Mouse (Mus musculus) cerebellum, postnatal 10 days (tissue): ENCODE measurements at regions not wholly inside any gene's neighbourhood (a gene's known extent, or its start where the extent isn't known, plus 50 kb on each side); places are given as distances from the start of the nearest gene placed in this dataset.
A peak's percentile ranks its signal among the peaks of the same experiment; 100 is the strongest.

Experiments used
- DNase-seq, 2 experiments: peaks; one replicate each; pipeline ENCODE4 v3.0.0; 2021; ENCODE audit warnings: mixed read lengths in 2 of 2

- no peak for DNase-seq
Observed at GRCm38 (mm10) chr6:100141225-100141624, 146.1 kb downstream of the Rybp start.

- no peak for DNase-seq
Observed at GRCm38 (mm10) chr6:100140581-100141114, 146.6 kb downstream of the Rybp start.

GRCm38 (mm10) chr6:100139809-100140208 is 147.5 kb downstream of the Rybp start:
- DNase-seq: no peak

GRCm38 (mm10) chr6:100138659-100139058 is 148.6 kb downstream of the Rybp start:
- DNase-seq: no peak

GRCm38 (mm10) chr6:100135177-100135576 is 152.1 kb downstream of the Rybp start:
- no peak for DNase-seq

GRCm38 (mm10) chr6:100133970-100134369 is 153.3 kb downstream of the Rybp start:
- peak; percentile 52 to 62 for DNase-seq

GRCm38 (mm10) chr6:100132916-100133600 is 154.2 kb downstream of the Rybp start:
- DNase-seq: no peak

GRCm38 (mm10) chr6:100127221-100128143 is 159.8 kb downstream of the Rybp start:
- peak; percentile 96 for DNase-seq

- no peak for DNase-seq
Observed at GRCm38 (mm10) chr6:100126736-100127135, 160.5 kb downstream of the Rybp start.

- DNase-seq: peak; percentile 38 to 47
Observed at GRCm38 (mm10) chr6:100126326-100126725, 161.0 kb downstream of the Rybp start.

GRCm38 (mm10) chr6:100121240-100121639 is 166.0 kb downstream of the Rybp start:
- no peak for DNase-seq

GRCm38 (mm10) chr6:100120017-100120944 is 167.0 kb downstream of the Rybp start:
- DNase-seq: peak; percentile 26 to 31

- no peak for DNase-seq
Observed at GRCm38 (mm10) chr6:100117084-100117483, 170.2 kb downstream of the Rybp start.

- peak; percentile 56 to 73 for DNase-seq
Observed at GRCm38 (mm10) chr6:100113393-100114137, 173.7 kb downstream of the Rybp start.

- DNase-seq: peak; percentile 82 to 89
Observed at GRCm38 (mm10) chr6:100110981-100111660, 176.2 kb downstream of the Rybp start.

- DNase-seq: no peak
Observed at GRCm38 (mm10) chr6:100109979-100110378, 177.3 kb downstream of the Rybp start.

- DNase-seq: no peak
Observed at GRCm38 (mm10) chr6:100109351-100109750, 177.9 kb downstream of the Rybp start.

GRCm38 (mm10) chr6:100107508-100107907 is 179.8 kb downstream of the Rybp start:
- DNase-seq: no peak

GRCm38 (mm10) chr6:100107066-100107465 is 180.2 kb downstream of the Rybp start:
- DNase-seq: no peak

- DNase-seq: no peak
Observed at GRCm38 (mm10) chr6:100100565-100101133, 186.6 kb downstream of the Rybp start.
